Mouse (Mus musculus): Measurements from ENCODE around the gene Eml2. TPM values are rescaled to one million over a fixed set of nuclear protein-coding genes. Genes with fewer than 3 reads are reported as not detected.
"Not testable (repeated sequence)": the region's sequence is repeated elsewhere in the genome, so short reads cannot be mapped to it uniquely, and the experiment has no call there.

The Eml2 gene
- total RNA-seq, 2 experiments from 2014 or later: 131 to 138 TPM

- H3K4me3 ChIP-seq: peak within 1 kb of the TSS; percentile 65
- TF ChIP-seq CTCF (IDR thresholded peaks at IDR 0.05): no peak; the same call in 1 of the 2 replicates
- intact Hi-C loops (cut with DNase I): no loop called here
- DNase-seq (ENCODE audit: extremely low spot score in 1 of 2, low spot score in 2 of 2): peak; percentile 95 to 98
- H3K27ac ChIP-seq: peak within 1 kb of the TSS; percentile 88
Observed at GRCm38 (mm10) chr7:19148875-19149541, 27.2 kb upstream of the Eml2 start, which contains the start of gene Qpctl. Gene Qpctl (minus strand): TSS chr7:19149291.

GRCm38 (mm10) chr7:19149626-19150025 lies 26.6 kb upstream of the Eml2 start, which contains the start of gene Snrpd2:
Gene Snrpd2 (plus strand): TSS chr7:19149722.
- Histone ChIP-seq H3K4me3 (peak within 1 kb of the TSS; percentile 65), H3K27ac (peak within 1 kb of the TSS; percentile 88)
- DNase-seq (ENCODE audit: extremely low spot score in 1 of 2, low spot score in 2 of 2): peak; percentile 95
- no peak for TF ChIP-seq CTCF (IDR thresholded peaks at IDR 0.05)
- intact Hi-C loops (cut with DNase I): no loop called here

GRCm38 (mm10) chr7:19151121-19151520 lies 25.1 kb upstream of the Eml2 start:
- H3K4me3 ChIP-seq; intact Hi-C loops (cut with DNase I); DNase-seq (ENCODE audit: extremely low spot score in 1 of 2, low spot score in 2 of 2); H3K27ac ChIP-seq: not testable (repeated sequence)

- intact Hi-C loops (cut with DNase I): no loop called here
- no peak for DNase-seq (ENCODE audit: extremely low spot score in 1 of 2, low spot score in 2 of 2)
- Histone ChIP-seq H3K4me3 (no peak overlapping the region), H3K27ac (no peak overlapping the region)
- TF ChIP-seq CTCF (IDR thresholded peaks at IDR 0.05): no peak
Observed at GRCm38 (mm10) chr7:19154796-19155195, 21.4 kb upstream of the Eml2 start.

GRCm38 (mm10) chr7:19155825-19156475 lies 20.3 kb upstream of the Eml2 start:
- Histone ChIP-seq H3K4me3 (no peak overlapping the region), H3K27ac (no peak overlapping the region)
- TF ChIP-seq CTCF (IDR thresholded peaks at IDR 0.05): peak; percentile 48
- no peak for DNase-seq (ENCODE audit: extremely low spot score in 1 of 2, low spot score in 2 of 2)
- intact Hi-C loops (cut with DNase I): no loop called here

GRCm38 (mm10) chr7:19157160-19157800 lies 18.9 kb upstream of the Eml2 start:
- Histone ChIP-seq H3K27ac (peak overlapping the region; percentile 55), H3K4me3 (no peak overlapping the region)
- DNase-seq (ENCODE audit: extremely low spot score in 1 of 2, low spot score in 2 of 2): peak; percentile 91 to 98
- peak; percentile 99 for TF ChIP-seq CTCF (IDR thresholded peaks at IDR 0.05)
- intact Hi-C loops (cut with DNase I): loop anchor here (1.0 kb wide), 1 partner anchor 16 kb away; no protein-coding TSS in a partner anchor

GRCm38 (mm10) chr7:19158601-19159000 lies 17.6 kb upstream of the Eml2 start:
- H3K27ac ChIP-seq: no peak overlapping the region

GRCm38 (mm10) chr7:19159411-19159810 lies 16.8 kb upstream of the Eml2 start:
- H3K27ac ChIP-seq: no peak overlapping the region
- intact Hi-C loops (cut with DNase I): no loop called here
- no peak overlapping the region for H3K4me3 ChIP-seq
- no peak for TF ChIP-seq CTCF (IDR thresholded peaks at IDR 0.05)
- no peak for DNase-seq (ENCODE audit: extremely low spot score in 1 of 2, low spot score in 2 of 2)

More at GRCm38 (mm10) chr7:19158601-19159000, 17.6 kb upstream of the Eml2 start:
- intact Hi-C loops (cut with DNase I): no loop called here
- no peak for DNase-seq (ENCODE audit: extremely low spot score in 1 of 2, low spot score in 2 of 2)
- no peak overlapping the region for H3K4me3 ChIP-seq
- no peak for TF ChIP-seq CTCF (IDR thresholded peaks at IDR 0.05)

GRCm38 (mm10) chr7:19160115-19160514 lies 16.1 kb upstream of the Eml2 start:
- TF ChIP-seq CTCF (IDR thresholded peaks at IDR 0.05): no peak
- no peak for DNase-seq (ENCODE audit: extremely low spot score in 1 of 2, low spot score in 2 of 2)
- Histone ChIP-seq H3K27ac (no peak overlapping the region), H3K4me3 (peak overlapping the region; percentile 6; the same call in 1 of the 2 replicates)
- intact Hi-C loops (cut with DNase I): no loop called here

GRCm38 (mm10) chr7:19162928-19163327 lies 13.3 kb upstream of the Eml2 start:
- TF ChIP-seq CTCF (IDR thresholded peaks at IDR 0.05): no peak
- no peak overlapping the region for H3K4me3 ChIP-seq
- H3K27ac ChIP-seq: no peak overlapping the region
- no peak for DNase-seq (ENCODE audit: extremely low spot score in 1 of 2, low spot score in 2 of 2)
- intact Hi-C loops (cut with DNase I): no loop called here

GRCm38 (mm10) chr7:19163752-19164151 lies 12.5 kb upstream of the Eml2 start:
- Histone ChIP-seq H3K4me3 (no peak overlapping the region), H3K27ac (no peak overlapping the region)
- intact Hi-C loops (cut with DNase I): no loop called here
- TF ChIP-seq CTCF (IDR thresholded peaks at IDR 0.05): no peak
- DNase-seq (ENCODE audit: extremely low spot score in 1 of 2, low spot score in 2 of 2): no peak

GRCm38 (mm10) chr7:19164189-19164588 lies 12.0 kb upstream of the Eml2 start:
- intact Hi-C loops (cut with DNase I): no loop called here
- H3K27ac ChIP-seq: no peak overlapping the region
- no peak overlapping the region for H3K4me3 ChIP-seq
- no peak for DNase-seq (ENCODE audit: extremely low spot score in 1 of 2, low spot score in 2 of 2)
- TF ChIP-seq CTCF (IDR thresholded peaks at IDR 0.05): no peak

Measured in left cerebral cortex, adult 2 months (tissue).